Mouse (Mus musculus) heart, embryonic 16.5 days (tissue): Measurements from ENCODE around the gene Klra6. TPM values are rescaled to one million over a fixed set of nuclear protein-coding genes. Genes with fewer than 3 reads are reported as not detected.
"Not testable (repeated sequence)": the region's sequence is repeated elsewhere in the genome, so short reads cannot be mapped to it uniquely, and the experiment has no call there.

Source experiments
- ATAC-seq: fragments of 200-750 bp; cut with Nextera tagmentation; replicated peaks from 2 replicates; pipeline ENCODE4 v1.8.0; 2017; ENCODE audit warnings: moderate number of reproducible peaks; ENCODE audit not compliant: insufficient read depth, low FRiP score; ENCODE audit errors: extremely low read depth
- H3K27ac ChIP-seq: fragments of 300-500 bp; sonication (generic); 2 replicates; pipeline ENCODE4 v1.5.1; 2014; ENCODE audit warnings: mild to moderate bottlenecking, low read length, control low read depth, moderate library complexity
- H3K27me3 ChIP-seq: fragments of 300-500 bp; sonication (generic); 2 replicates; pipeline ENCODE4 v1.6.1; 2014; ENCODE audit warnings: low read length, mixed read lengths; ENCODE audit not compliant: control insufficient read depth, insufficient read depth
- H3K36me3 ChIP-seq: fragments of 300-500 bp; sonication (generic); 2 replicates; pipeline ENCODE4 v1.6.1; 2014; ENCODE audit not compliant: control insufficient read depth, insufficient read depth
- H3K4me1 ChIP-seq: fragments of 300-500 bp; sonication (generic); 2 replicates; pipeline ENCODE4 v1.6.1; 2014; ENCODE audit warnings: low read length, mixed read lengths; ENCODE audit not compliant: control insufficient read depth, insufficient read depth
- H3K4me2 ChIP-seq: fragments of 300-500 bp; sonication (generic); 2 replicates; pipeline ENCODE4 v1.6.1; 2014; ENCODE audit warnings: low read depth, mild to moderate bottlenecking, control low read depth, low read length
- H3K4me3 ChIP-seq: fragments of 300-500 bp; sonication (generic); 2 replicates; pipeline ENCODE4 v1.5.1; 2014; ENCODE audit warnings: mild to moderate bottlenecking, control low read depth, low read length
- H3K9ac ChIP-seq: fragments of 300-500 bp; sonication (generic); 2 replicates; pipeline ENCODE4 v1.6.1; 2014; ENCODE audit warnings: low read length, control low read depth
- H3K9me3 ChIP-seq: fragments of 300-500 bp; sonication (generic); replicated peaks from 2 replicates; pipeline ENCODE4 v1.6.1; 2016; ENCODE audit warnings: low read length; ENCODE audit not compliant: control insufficient read depth
- WGBS: fragments of 180-500 bp; shearing (Covaris S2); extraction: QIAGEN DNeasy Blood & Tissue Kit; methylation state at CpG from one replicate; pipeline ENCODE4 v1.1.7; 2014; 5-methylcytosine and 5-hydroxymethylcytosine counted together
- polyA plus RNA-seq: library from polyadenylated mRNA; unstranded; fragments of >200 nt; fragmentation: Nextera tagmentation; extraction: Ambion mirVana; gene quantifications from 2 replicates; pipeline ENCODE4 v1.2.1, GENCODE M21; 2015

Gene Klra6
- not detected in 2 replicates for polyA plus RNA-seq

DNA sequence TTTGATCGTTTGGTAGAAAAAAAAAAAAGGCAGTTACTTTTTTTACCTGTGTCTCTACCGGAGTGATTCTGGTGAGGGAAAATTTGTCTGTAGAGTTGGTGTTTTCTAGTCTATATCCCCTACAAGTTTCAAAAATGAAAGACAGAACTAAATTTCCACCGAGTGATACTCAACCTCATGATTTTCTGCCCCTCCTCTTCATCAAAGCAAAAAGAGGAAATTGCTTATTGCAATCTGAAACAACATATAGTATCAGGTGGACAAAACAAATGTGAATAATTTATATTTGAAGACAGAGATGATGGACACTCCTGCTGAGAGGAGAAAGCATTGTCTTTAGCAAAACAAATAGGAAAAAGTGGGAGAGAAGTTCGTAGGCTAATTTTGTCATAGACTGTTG lies at the start of gene Klra6:
Klra6 (minus strand) TSS at position 101 of the 400 bp plus-strand sequence.
- Histone ChIP-seq H3K4me3 (no peak within 1 kb of the TSS), H3K27me3 (no peaks in the 10 kb centered on the region), H3K4me1 (no peaks in the 10 kb centered on the region), H3K4me2 (no peak within 1 kb of the TSS), H3K36me3 (no peaks in the 10 kb centered on the region), H3K27ac (no peak within 1 kb of the TSS), H3K9ac (no peak within 1 kb of the TSS), H3K9me3 (no peaks in the 10 kb centered on the region)
- no peak for ATAC-seq
- WGBS = 65% methylated on average over 4 of the region's 4 CpGs

DNA sequence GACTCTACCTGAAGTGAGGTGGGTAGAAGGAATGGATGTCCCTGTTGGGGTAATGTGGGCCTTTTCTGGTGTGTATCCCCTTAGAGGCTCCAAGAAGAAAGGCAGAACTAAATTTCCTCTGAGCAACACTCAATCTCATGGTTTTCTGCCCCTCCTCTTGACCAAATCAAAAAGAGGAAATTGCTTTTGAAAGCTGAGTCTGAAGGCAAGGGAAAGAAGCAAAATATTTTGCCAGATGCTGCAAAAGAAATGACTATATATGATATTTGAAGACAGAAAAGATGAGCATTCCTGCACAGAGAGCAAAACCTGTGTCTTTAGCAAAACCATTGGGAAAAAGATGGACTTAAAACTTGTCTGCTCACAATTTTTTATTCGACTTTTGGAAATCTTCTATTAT lies 40.4 kb upstream of the Klra6 start, which contains the start of gene Klra4:
Klra4 (minus strand) TSS at position 101 of the 400 bp plus-strand sequence.
- not testable (repeated sequence) for H3K9me3 ChIP-seq, H3K36me3 ChIP-seq, H3K4me3 ChIP-seq, H3K27me3 ChIP-seq, H3K4me2 ChIP-seq, ATAC-seq, H3K27ac ChIP-seq, H3K9ac ChIP-seq, H3K4me1 ChIP-seq
- WGBS = 44% methylated on average over 1 of the region's 1 CpGs

DNA sequence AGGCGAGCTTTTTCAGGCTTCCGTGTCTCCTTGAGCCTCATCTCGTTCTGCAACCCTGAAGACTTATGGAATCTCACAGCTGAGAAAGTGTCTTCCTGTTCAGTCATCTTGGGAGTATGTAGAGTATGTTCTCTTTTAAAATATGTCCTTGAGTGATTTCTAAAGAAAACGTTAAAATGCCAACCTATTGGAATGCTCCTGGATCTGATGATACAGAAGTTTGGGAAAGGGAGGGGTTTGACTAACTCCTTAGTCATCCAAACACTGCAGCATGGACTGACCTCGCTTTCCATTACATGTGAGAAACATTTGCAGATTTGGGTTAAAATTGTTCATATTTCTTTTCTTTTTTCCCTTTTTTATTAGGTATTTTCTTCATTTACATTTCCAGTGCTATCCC lies 38.4 kb upstream of the Klra6 start:
- Histone ChIP-seq H3K4me2 (no peak overlapping the region), H3K27me3 (no peaks in the 10 kb centered on the region), H3K4me1 (no peaks in the 10 kb centered on the region), H3K36me3 (no peaks in the 10 kb centered on the region), H3K9me3 (no peaks in the 10 kb centered on the region), H3K9ac (no peak overlapping the region), H3K27ac (no peak overlapping the region), H3K4me3 (no peak overlapping the region)
- 56% methylated on average over 5 of the region's 5 CpGs for WGBS
- ATAC-seq = no peak

GRCm38 (mm10) chr6:130035146-130035545 lies 8.4 kb upstream of the Klra6 start:
- not testable (repeated sequence) for H3K9me3 ChIP-seq, H3K27me3 ChIP-seq, H3K36me3 ChIP-seq, H3K27ac ChIP-seq, H3K4me3 ChIP-seq, ATAC-seq, H3K4me1 ChIP-seq, H3K9ac ChIP-seq, H3K4me2 ChIP-seq
- WGBS = 54% methylated on average over 4 of the region's 4 CpGs

DNA sequence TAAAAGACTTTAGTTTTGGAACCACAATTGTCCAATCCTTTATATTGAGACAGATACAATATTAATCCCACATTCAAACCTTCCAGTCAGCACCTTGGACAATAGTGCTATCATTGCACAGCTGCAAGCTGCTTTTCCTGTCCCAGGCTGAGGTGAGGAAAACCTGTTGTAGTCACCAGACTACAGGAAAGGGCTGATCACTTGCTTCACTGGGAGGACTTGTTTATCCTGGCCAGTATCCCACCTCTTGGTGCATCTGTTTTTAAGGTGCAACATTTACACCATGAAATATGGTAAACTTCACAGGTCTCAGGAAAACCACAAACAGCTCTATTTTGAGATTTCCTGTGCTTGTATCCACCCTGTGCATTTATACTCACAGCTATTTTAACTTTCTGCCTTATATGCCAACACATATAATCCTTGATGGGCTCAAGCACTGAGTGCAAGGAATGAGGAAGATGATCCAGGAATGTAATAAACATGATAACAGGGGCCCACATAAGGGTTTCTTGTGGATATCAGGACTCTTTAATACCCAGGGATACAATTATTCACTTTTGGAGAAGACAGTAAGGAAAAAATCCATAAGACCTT lies 4.8 kb upstream of the Klra6 start:
- H3K4me3 ChIP-seq, ATAC-seq, H3K9ac ChIP-seq, H3K36me3 ChIP-seq, H3K4me1 ChIP-seq, H3K9me3 ChIP-seq, H3K27me3 ChIP-seq, H3K27ac ChIP-seq, H3K4me2 ChIP-seq: not testable (repeated sequence)

Other genes with a start within 250 kb of the Klra6 start
- not detected in 2 replicates for gene Gm156, start 242.7 kb downstream of the Klra6 start, polyA plus RNA-seq
- not detected in 2 replicates for gene Gm17631, start 164.3 kb downstream of the Klra6 start, polyA plus RNA-seq
- gene Klra17, start 150.3 kb downstream of the Klra6 start, polyA plus RNA-seq = not detected in 2 replicates
- 0.60 TPM in 1 of 2 replicates, not detected in the other for gene Klra5, start 109.3 kb downstream of the Klra6 start, polyA plus RNA-seq
- not detected in 2 replicates for gene Klra4, start 40.3 kb upstream of the Klra6 start, polyA plus RNA-seq
- not detected in 2 replicates for gene Klra8, start 102.9 kb upstream of the Klra6 start, polyA plus RNA-seq
- gene Klra9, start 166.2 kb upstream of the Klra6 start, polyA plus RNA-seq = not detected in 2 replicates
- not detected in 2 replicates for gene Klra7, start 206.4 kb upstream of the Klra6 start, polyA plus RNA-seq